Mouse (Mus musculus) midbrain, embryonic 10.5 days (tissue): Measurements from ENCODE around the gene Syna. TPM values are rescaled to one million over a fixed set of nuclear protein-coding genes. Genes with fewer than 3 reads are reported as not detected.

Source experiments
- DNase-seq: peaks from one replicate; pipeline ENCODE4 v3.0.0-alpha.2; 2017; ENCODE audit warnings: low spot score
- H3K27ac ChIP-seq: fragments of 300-500 bp; sonication (generic); replicated peaks from 2 replicates; pipeline ENCODE4 v1.5.1; 2016; ENCODE audit warnings: mild to moderate bottlenecking
- H3K27me3 ChIP-seq: fragments of 300-500 bp; sonication (generic); 2 replicates; pipeline ENCODE4 v1.6.1; 2016; ENCODE audit warnings: low read depth, mild to moderate bottlenecking; ENCODE audit not compliant: poor library complexity, severe bottlenecking
- H3K36me3 ChIP-seq: fragments of 300-500 bp; sonication (generic); 2 replicates; pipeline ENCODE4 v1.6.1; 2016; ENCODE audit warnings: mild to moderate bottlenecking, moderate library complexity
- H3K4me1 ChIP-seq: fragments of 300-500 bp; sonication (generic); 2 replicates; pipeline ENCODE4 v1.6.1; 2016
- H3K4me3 ChIP-seq: fragments of 300-500 bp; sonication (generic); 2 replicates; pipeline ENCODE4 v1.5.1; 2016; ENCODE audit warnings: mild to moderate bottlenecking, moderate library complexity
- H3K9me3 ChIP-seq: fragments of 300-500 bp; sonication (generic); replicated peaks from 2 replicates; pipeline ENCODE4 v1.6.1; 2016; ENCODE audit warnings: mild to moderate bottlenecking
- whole genome bisulfite sequencing: fragments of 180-500 bp; shearing (Covaris S2); methylation state at CpG from one replicate; pipeline ENCODE4 v1.1.7; 2016; 5-methylcytosine and 5-hydroxymethylcytosine counted together
- polyA plus RNA-seq: library from polyadenylated mRNA; unstranded; fragments of >200 nt; fragmentation: Nextera tagmentation; extraction: Ambion mirVana; gene quantifications from 2 replicates; pipeline ENCODE4 v1.2.1, GENCODE M21; 2016

The Syna gene
- polyA plus RNA-seq, 1 experiment from 2014 or later: 0.09 TPM

- H3K4me3 ChIP-seq: no peak overlapping the region
- 76% methylated on average over 3 of the region's 3 CpGs for WGBS
- DNase-seq: no peak
- no peak overlapping the region for H3K27ac ChIP-seq
- H3K4me1 ChIP-seq: peaks cover 12% of the 10 kb centered on the region
- no peaks in the 10 kb centered on the region for H3K36me3 ChIP-seq
- H3K27me3 ChIP-seq: no peaks in the 10 kb centered on the region
- no peaks in the 10 kb centered on the region for H3K9me3 ChIP-seq
These were observed 19.2 kb upstream of the Syna start for GRCm38 (mm10) chr5:134579135-134579534.

- 85% methylated on average over 7 of the region's 7 CpGs for WGBS
- Histone ChIP-seq H3K9me3 (no peaks in the 10 kb centered on the region), H3K4me1 (peaks cover 2% of the 10 kb centered on the region), H3K27me3 (peaks cover 7% of the 10 kb centered on the region), H3K4me3 (no peak overlapping the region), H3K36me3 (no peaks in the 10 kb centered on the region), H3K27ac (no peak overlapping the region)
- no peak for DNase-seq
These were observed 17.6 kb upstream of the Syna start for GRCm38 (mm10) chr5:134577534-134577933.

GRCm38 (mm10) chr5:134576517-134577220, 16.7 kb upstream of the Syna start:
- Histone ChIP-seq H3K36me3 (no peaks in the 10 kb centered on the region), H3K27me3 (peaks cover 9% of the 10 kb centered on the region), H3K4me1 (peaks cover 11% of the 10 kb centered on the region), H3K27ac (no peak overlapping the region), H3K9me3 (no peaks in the 10 kb centered on the region), H3K4me3 (no peak overlapping the region)
- no peak for DNase-seq
- 79% methylated on average over 14 of the region's 14 CpGs for WGBS

GRCm38 (mm10) chr5:134575833-134576232, 15.9 kb upstream of the Syna start:
- Histone ChIP-seq H3K4me3 (no peak overlapping the region), H3K4me1 (peaks cover 16% of the 10 kb centered on the region), H3K36me3 (no peaks in the 10 kb centered on the region), H3K27me3 (peaks cover 9% of the 10 kb centered on the region), H3K9me3 (0 out of 2 replicates have a peak, but pooled peaks cover 1% of the 10 kb centered on the region), H3K27ac (no peak overlapping the region)
- 94% methylated on average over 5 of the region's 5 CpGs for WGBS
- DNase-seq: no peak

- 46% methylated on average over 10 of the region's 10 CpGs for WGBS
- H3K9me3 ChIP-seq: 0 out of 2 replicates have a peak, but pooled peaks cover 2% of the 10 kb centered on the region
- H3K36me3 ChIP-seq: no peaks in the 10 kb centered on the region
- peaks cover 9% of the 10 kb centered on the region for H3K27me3 ChIP-seq
- H3K4me3 ChIP-seq: peak overlapping the region; percentile 57
- peaks cover 28% of the 10 kb centered on the region for H3K4me1 ChIP-seq
- no peak for DNase-seq
- peak overlapping the region; percentile 81 for H3K27ac ChIP-seq
These were observed 12.7 kb upstream of the Syna start for GRCm38 (mm10) chr5:134572508-134573214.

GRCm38 (mm10) chr5:134571730-134572507, 11.9 kb upstream of the Syna start:
- H3K4me3 ChIP-seq: peak overlapping the region; percentile 57
- H3K36me3 ChIP-seq: no peaks in the 10 kb centered on the region
- 0 out of 2 replicates have a peak, but pooled peaks cover 2% of the 10 kb centered on the region for H3K9me3 ChIP-seq
- H3K27me3 ChIP-seq: peaks cover 9% of the 10 kb centered on the region
- peak overlapping the region; percentile 81 for H3K27ac ChIP-seq
- peaks cover 31% of the 10 kb centered on the region for H3K4me1 ChIP-seq
- 3% methylated on average over 23 of the region's 23 CpGs for WGBS
- peak; percentile 67 for DNase-seq

- WGBS: 71% methylated on average over 8 of the region's 8 CpGs
- Histone ChIP-seq H3K4me3 (no peak overlapping the region), H3K27me3 (peaks cover 9% of the 10 kb centered on the region), H3K9me3 (0 out of 2 replicates have a peak, but pooled peaks cover 2% of the 10 kb centered on the region), H3K36me3 (no peaks in the 10 kb centered on the region), H3K27ac (peak overlapping the region; percentile 49; the same call in 1 of the 2 replicates), H3K4me1 (peaks cover 31% of the 10 kb centered on the region)
- DNase-seq: no peak
These were observed 9.1 kb upstream of the Syna start for GRCm38 (mm10) chr5:134568964-134569491.

- H3K9me3 ChIP-seq: 0 out of 2 replicates have a peak, but pooled peaks cover 2% of the 10 kb centered on the region
- 66% methylated on average over 3 of the region's 3 CpGs for WGBS
These were observed 8.1 kb upstream of the Syna start for GRCm38 (mm10) chr5:134568030-134568429.

GRCm38 (mm10) chr5:134567445-134567844, 7.5 kb upstream of the Syna start:
- H3K9me3 ChIP-seq: 0 out of 2 replicates have a peak, but pooled peaks cover 2% of the 10 kb centered on the region
- H3K4me3 ChIP-seq: no peak overlapping the region
- H3K36me3 ChIP-seq: no peaks in the 10 kb centered on the region
- H3K4me1 ChIP-seq: peaks cover 28% of the 10 kb centered on the region
- no peak overlapping the region for H3K27ac ChIP-seq
- H3K27me3 ChIP-seq: peaks cover under 1% of the 10 kb centered on the region
- 93% methylated on average over 4 of the region's 4 CpGs for WGBS
- no peak for DNase-seq

More at GRCm38 (mm10) chr5:134568030-134568429, 8.1 kb upstream of the Syna start:
- no peak overlapping the region for H3K4me3 ChIP-seq
- H3K36me3 ChIP-seq: no peaks in the 10 kb centered on the region
- H3K27ac ChIP-seq: no peak overlapping the region
- H3K27me3 ChIP-seq: peaks cover 7% of the 10 kb centered on the region
- peaks cover 31% of the 10 kb centered on the region for H3K4me1 ChIP-seq
- no peak for DNase-seq

GRCm38 (mm10) chr5:134565696-134566095, 5.7 kb upstream of the Syna start:
- no peak for DNase-seq
- Histone ChIP-seq H3K4me1 (peaks cover 15% of the 10 kb centered on the region), H3K27ac (no peak overlapping the region), H3K9me3 (no peaks in the 10 kb centered on the region), H3K27me3 (no peaks in the 10 kb centered on the region), H3K4me3 (no peak overlapping the region), H3K36me3 (no peaks in the 10 kb centered on the region)
- 91% methylated on average over 6 of the region's 6 CpGs for WGBS

GRCm38 (mm10) chr5:134564272-134564671, 4.3 kb upstream of the Syna start:
- Histone ChIP-seq H3K27ac (no peak overlapping the region), H3K27me3 (no peaks in the 10 kb centered on the region), H3K4me1 (peaks cover 15% of the 10 kb centered on the region), H3K9me3 (no peaks in the 10 kb centered on the region), H3K4me3 (no peak overlapping the region), H3K36me3 (no peaks in the 10 kb centered on the region)
- no peak for DNase-seq
- WGBS: 96% methylated on average over 2 of the region's 2 CpGs

- DNase-seq: no peak
- Histone ChIP-seq H3K36me3 (no peaks in the 10 kb centered on the region), H3K27ac (no peak overlapping the region), H3K4me1 (peaks cover 7% of the 10 kb centered on the region), H3K9me3 (no peaks in the 10 kb centered on the region), H3K27me3 (no peaks in the 10 kb centered on the region), H3K4me3 (no peak overlapping the region)
- WGBS: 80% methylated on average over 16 of the region's 16 CpGs
These were observed 640 bp upstream of the Syna start for GRCm38 (mm10) chr5:134560450-134561171.
